Mouse (Mus musculus): ENCODE measurements around the gene Pde4d. TPM values are rescaled to one million over a fixed set of nuclear protein-coding genes. Genes with fewer than 3 reads are reported as not detected.

Pde4d gene
- polyA plus RNA-seq, 2 experiments from 2014 or later = 5.5 to 7.3 TPM

DNA sequence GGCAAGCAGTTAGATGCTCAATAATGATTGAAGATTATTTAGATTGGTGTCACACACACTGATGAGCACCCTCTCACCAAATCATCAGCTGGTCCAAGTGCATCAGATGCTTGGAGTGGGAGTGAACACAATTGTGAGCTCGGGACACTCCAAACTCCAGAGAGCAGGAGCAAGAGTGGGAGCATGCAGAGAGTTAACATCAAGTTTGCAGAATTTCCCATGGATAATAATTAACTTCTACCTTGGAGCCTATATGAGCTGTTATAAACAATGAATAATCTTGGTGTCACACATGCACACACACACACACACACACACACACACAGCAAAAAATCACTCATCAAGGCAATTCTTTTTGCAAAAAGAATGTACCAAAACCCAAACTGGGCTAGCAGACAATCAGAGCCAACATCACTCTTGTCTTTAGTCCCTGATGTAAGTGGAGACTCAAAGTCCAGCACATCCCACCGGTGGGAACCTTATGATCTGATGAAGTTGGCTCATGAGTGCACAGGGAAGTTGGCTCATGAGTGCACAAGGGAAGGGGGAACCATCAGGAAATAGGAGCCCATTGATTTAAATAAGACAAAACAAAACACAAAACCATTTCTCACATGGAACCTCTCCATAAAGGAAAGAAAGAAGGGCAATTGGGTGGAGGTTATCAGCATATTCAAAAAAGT is 1391.5 kb downstream of the Pde4d start:
- no peak for ATAC-seq

GRCm38 (mm10) chr13:109842982-109843381 is 1393.2 kb downstream of the Pde4d start:
- peak; percentile 24 for ATAC-seq

GRCm38 (mm10) chr13:109844828-109845227 is 1395.1 kb downstream of the Pde4d start:
- peak; percentile 81 for ATAC-seq

DNA sequence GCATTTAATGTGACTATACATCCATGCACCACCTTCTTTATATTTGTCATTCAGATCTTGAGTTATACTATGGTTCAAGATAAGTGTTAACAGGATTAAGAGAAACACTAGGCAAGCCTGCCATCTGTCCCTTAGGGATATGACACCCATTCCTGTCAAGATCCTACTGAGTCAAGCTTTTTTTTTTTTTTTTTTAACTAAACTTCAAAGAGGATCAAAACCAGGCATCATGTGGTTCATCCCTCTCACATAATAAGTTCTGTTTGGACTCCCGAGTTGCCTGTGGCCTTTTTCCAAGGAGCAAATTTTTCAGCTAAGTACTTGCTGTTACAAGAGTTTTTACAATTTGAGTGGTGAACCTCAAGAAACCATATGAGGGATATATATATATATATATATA is 1414.1 kb downstream of the Pde4d start:
- ATAC-seq = no peak

DNA sequence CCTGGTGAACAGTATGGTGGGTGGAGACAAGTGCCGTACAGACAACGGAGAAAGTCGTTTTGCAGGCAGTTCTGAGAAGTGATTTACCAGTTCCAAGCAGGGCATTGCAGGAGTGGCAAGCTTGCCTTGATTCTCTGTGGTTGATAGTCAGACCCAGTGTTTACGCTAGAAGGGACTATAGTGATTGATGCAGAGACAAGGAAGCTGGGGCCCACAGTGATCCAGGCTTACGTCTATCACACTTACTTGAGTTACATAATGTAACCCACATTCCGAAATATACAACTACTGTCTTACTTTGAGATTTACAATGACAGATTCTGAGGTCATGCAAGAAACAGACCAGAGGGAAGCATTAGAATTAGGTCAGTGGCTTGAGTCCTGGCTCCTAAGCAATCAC is 1414.6 kb downstream of the Pde4d start:
- no peak for ATAC-seq

DNA sequence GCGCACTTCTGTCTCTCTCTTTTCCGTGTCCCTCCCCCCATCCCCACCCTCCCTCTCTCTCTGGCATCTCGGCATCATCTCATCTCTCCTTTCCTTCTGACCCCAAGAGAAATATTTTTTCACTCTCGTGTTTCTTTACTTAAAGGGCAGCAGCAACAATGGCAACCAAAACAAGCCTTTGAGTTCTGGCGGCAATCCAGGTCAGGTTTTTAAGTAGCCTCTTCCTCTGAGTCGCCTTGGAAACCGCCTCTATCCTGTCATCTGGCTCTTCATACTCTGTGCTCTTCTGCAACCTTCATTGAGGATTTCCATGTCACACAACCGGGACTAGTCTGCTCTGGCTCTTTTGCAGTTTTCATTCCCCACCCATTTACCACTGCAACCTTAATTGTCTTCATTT is 1430.6 kb downstream of the Pde4d start:
- ATAC-seq = no peak

DNA sequence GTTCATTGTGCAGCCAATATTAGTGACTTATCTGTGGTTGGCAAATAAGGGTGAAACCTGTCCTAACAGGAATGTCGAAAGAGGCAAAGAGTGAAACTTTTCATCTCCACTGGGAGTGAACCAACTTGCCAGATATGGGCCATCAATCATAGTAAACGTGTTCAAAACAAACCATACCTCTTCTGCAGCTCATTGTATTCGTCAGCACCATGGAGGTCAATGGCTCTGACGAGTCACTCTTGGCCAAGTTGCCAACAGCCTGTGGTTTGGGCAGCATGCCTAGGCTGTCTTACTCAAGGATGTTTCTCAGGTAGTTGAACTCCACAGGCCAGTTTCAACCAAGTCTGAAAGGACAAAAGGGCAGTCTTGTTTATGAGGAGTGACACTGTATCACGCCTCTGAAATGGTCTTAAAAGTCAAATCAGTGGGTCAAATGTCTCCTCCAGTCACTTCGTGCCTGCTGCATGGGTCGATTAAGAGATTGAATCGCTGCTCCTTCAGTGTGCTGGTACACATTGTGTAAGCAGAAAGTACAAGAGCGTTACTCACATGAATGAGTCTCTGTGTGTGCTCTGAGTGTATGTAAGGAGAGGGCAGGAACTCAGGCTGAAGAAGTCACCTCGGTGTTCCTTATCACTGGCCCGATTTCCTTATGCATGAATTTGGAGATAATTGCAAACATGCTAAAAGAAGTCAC is 1431.6 kb downstream of the Pde4d start:
- no peak for ATAC-seq

- no peak for ATAC-seq
Observed at GRCm38 (mm10) chr13:109883636-109884035, 1433.9 kb downstream of the Pde4d start.

DNA sequence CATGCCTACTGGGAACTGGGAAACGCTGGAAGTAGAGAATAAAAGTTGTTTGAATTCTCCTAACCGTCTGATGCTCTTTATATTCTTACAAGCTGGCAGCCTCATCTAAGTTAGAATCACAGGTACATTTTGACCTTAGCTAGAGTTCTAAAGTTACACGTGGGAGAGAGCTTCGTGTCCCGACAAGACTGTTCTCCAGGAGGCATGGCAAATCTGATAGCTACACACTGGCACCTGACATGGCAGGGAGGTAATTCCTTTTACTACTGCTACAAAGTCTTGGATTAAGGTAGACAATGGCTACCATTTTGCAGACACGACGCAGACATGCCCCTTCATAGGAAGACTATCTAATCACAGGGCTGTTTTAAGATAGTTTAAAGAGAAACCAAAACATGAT is 1435.1 kb downstream of the Pde4d start:
- ATAC-seq = no peak

- ATAC-seq = no peak
Observed at GRCm38 (mm10) chr13:109888293-109888692, 1438.5 kb downstream of the Pde4d start.

- no peak for ATAC-seq
Observed at GRCm38 (mm10) chr13:109891194-109891909, 1441.6 kb downstream of the Pde4d start.

DNA sequence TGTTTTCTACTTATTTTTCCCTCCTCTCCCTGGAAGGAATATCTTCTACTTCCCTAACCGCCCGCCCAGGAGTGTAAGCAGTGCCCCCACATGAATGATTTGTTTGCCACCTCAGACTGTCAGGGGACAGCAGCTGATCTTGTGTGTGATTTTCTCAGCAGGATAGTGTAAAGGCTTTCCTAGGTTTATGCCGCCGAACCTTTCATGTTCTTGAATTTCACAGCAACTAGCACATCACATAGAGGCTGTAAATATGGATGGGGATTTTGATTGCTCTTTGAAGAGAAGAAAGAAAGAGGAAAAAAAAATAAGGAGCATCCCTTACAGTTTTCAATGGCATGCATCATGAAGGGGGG is 1442.1 kb downstream of the Pde4d start:
- ATAC-seq = no peak

GRCm38 (mm10) chr13:109899442-109900428 is 1450.0 kb downstream of the Pde4d start:
- ATAC-seq = no peak

- ATAC-seq = no peak
Observed at GRCm38 (mm10) chr13:109901811-109902210, 1452.1 kb downstream of the Pde4d start.

- peak; percentile 61 for ATAC-seq
Observed at GRCm38 (mm10) chr13:109902460-109902854, 1452.7 kb downstream of the Pde4d start.

DNA sequence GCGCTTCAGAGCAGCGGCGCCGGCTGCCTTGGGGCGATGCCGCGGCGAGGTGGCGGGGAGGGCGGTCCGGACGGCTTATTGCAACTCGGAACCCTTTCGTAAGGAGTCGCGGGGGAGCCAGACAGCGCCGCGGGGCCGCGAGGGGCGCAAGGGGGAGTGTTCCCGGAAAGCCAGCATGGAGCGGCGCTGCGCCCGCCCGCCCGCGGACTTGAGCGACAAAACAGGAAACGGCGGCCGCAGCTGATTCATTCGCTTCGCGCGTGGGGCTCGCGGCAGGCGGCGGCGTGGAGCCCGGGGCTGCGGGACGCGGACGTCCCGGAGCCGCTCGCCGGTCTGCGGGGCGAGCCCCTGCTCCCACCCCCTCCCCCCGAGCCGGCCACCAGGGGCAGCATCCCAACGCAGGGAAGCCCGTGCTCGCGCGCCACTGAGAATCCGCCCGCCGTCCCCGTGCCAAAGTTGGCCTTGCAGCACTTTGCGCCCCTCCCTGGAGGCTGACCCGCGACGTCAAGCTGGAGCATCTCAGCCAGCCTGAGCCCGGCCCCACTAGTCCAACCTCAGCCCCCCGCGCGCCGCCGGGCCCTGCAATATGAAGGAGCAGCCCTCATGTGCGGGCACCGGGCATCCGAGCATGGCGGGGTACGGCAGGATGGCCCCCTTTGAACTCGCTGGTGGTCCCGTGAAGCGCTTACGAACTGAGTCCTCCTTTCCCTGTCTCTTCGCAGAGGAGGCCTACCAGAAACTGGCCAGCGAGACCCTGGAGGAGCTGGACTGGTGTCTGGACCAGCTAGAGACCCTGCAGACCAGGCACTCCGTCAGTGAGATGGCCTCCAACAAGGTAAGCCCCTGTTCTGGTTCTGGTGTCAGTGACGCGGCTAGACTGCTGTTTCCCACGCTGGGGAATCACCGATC is 1453.4 kb downstream of the Pde4d start:
- peak; percentile 48 for ATAC-seq

- peak; percentile 7 for ATAC-seq
Observed at GRCm38 (mm10) chr13:109903764-109904510, 1454.2 kb downstream of the Pde4d start.

GRCm38 (mm10) chr13:109906342-109906888 is 1456.7 kb downstream of the Pde4d start:
- no peak for ATAC-seq

DNA sequence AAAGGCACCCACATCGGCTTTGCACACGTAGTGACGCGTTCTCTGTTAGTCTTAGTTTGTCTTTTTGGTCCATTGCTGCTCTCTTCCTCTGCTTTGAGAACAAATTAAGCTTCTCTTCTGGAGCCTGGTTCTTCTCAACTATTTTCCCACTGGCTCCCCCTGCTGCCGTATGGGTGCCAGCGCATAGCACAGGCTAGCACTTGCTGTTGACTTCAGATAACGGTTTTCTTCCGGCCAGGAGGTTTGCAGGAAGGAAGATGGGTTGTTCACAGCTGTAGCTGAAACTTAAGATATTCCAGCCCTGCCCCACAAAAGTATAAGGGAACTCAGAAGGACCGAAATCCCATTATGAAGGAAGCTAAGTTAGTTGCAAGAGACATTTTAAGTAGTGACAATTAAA is 1457.9 kb downstream of the Pde4d start:
- ATAC-seq = peak; percentile 74

GRCm38 (mm10) chr13:109908386-109908785 is 1458.6 kb downstream of the Pde4d start:
- no peak for ATAC-seq

Measured in CD4-positive, CD25-positive, alpha-beta regulatory T cell, adult 4 months (primary cell).